Mouse (Mus musculus) forebrain, embryonic 16.5 days (tissue): ENCODE measurements around the gene Rph3al. TPM values are rescaled to one million over a fixed set of nuclear protein-coding genes. Genes with fewer than 3 reads are reported as not detected.

Experiments
- ATAC-seq: fragments of 200-750 bp; cut with Nextera tagmentation; 2 replicates; pipeline ENCODE4 v1.8.0; 2017; ENCODE audit warnings: mild to moderate bottlenecking, moderate library complexity
- H3K27ac ChIP-seq: fragments of 300-500 bp; sonication (generic); 2 replicates; pipeline ENCODE4 v1.5.1; 2014; ENCODE audit warnings: low read length, control low read depth
- H3K27me3 ChIP-seq: fragments of 300-500 bp; sonication (generic); replicated peaks from 2 replicates; pipeline ENCODE4 v1.6.1; 2014; ENCODE audit warnings: low read length; ENCODE audit not compliant: control insufficient read depth, insufficient read depth
- H3K36me3 ChIP-seq: fragments of 300-500 bp; sonication (generic); 2 replicates; pipeline ENCODE4 v1.6.1; 2014; ENCODE audit not compliant: control insufficient read depth, insufficient read depth
- H3K4me1 ChIP-seq: fragments of 300-500 bp; sonication (generic); replicated peaks from 2 replicates; pipeline ENCODE4 v1.6.1; 2014; ENCODE audit warnings: low read length; ENCODE audit not compliant: control insufficient read depth, insufficient read depth
- H3K4me2 ChIP-seq: fragments of 300-500 bp; sonication (generic); 2 replicates; pipeline ENCODE4 v1.6.1; 2014; ENCODE audit warnings: mild to moderate bottlenecking, low read length, control low read depth
- H3K4me3 ChIP-seq: fragments of 300-500 bp; sonication (generic); replicated peaks from 2 replicates; pipeline ENCODE4 v1.5.1; 2014; ENCODE audit warnings: mild to moderate bottlenecking, low read length, control low read depth
- H3K9ac ChIP-seq: fragments of 300-500 bp; sonication (generic); replicated peaks from 2 replicates; pipeline ENCODE4 v1.6.1; 2014; ENCODE audit warnings: low read depth, low read length, control low read depth
- H3K9me3 ChIP-seq: fragments of 300-500 bp; sonication (generic); 2 replicates; pipeline ENCODE4 v1.6.1; 2016; ENCODE audit warnings: low read length; ENCODE audit not compliant: control insufficient read depth
- WGBS: fragments of 180-500 bp; shearing (Covaris S2); extraction: QIAGEN DNeasy Blood & Tissue Kit; methylation state at CpG from one replicate; pipeline ENCODE4 v1.1.7; 2014; 5-methylcytosine and 5-hydroxymethylcytosine counted together
- polyA plus RNA-seq: library from polyadenylated mRNA; unstranded; fragments of >200 nt; fragmentation: Nextera tagmentation; extraction: Ambion mirVana; gene quantifications from 2 replicates; pipeline ENCODE4 v1.2.1, GENCODE M21; 2015

The Rph3al gene
- polyA plus RNA-seq, 1 experiment from 2014 or later = 2.0 TPM

- Histone ChIP-seq H3K9me3 (no peaks in the 10 kb centered on the region), H3K36me3 (no peaks in the 10 kb centered on the region), H3K27me3 (no peaks in the 10 kb centered on the region), H3K9ac (no peak overlapping the region), H3K4me1 (no peaks in the 10 kb centered on the region), H3K27ac (no peak overlapping the region), H3K4me2 (no peak overlapping the region), H3K4me3 (no peak overlapping the region)
- 65% methylated on average over 7 of the region's 7 CpGs for WGBS
- ATAC-seq = no peak
These were observed 136.3 kb downstream of the Rph3al start for GRCm38 (mm10) chr11:75801771-75802550.

DNA sequence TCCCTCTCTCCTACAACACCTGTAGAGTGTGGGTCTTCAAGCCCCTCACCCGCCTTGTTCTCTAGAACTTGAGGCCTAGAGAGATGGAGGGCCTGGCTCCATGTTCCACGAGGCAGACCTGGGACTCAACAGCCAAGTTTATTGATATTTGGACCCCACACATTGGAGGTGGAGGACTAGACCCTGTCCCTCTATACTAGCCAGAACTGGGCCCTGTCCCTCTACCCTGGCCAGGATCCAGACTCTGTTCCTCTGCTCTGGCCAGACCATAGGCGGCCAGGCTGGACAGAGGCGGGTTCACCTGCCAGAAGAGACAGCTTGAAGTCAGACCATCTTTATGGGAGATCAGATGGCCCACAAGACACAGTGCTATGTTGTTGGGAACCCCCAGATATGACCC lies 136.9 kb downstream of the Rph3al start:
- Histone ChIP-seq H3K27ac (no peak overlapping the region), H3K4me2 (no peak overlapping the region), H3K4me1 (no peaks in the 10 kb centered on the region), H3K9ac (no peak overlapping the region), H3K36me3 (no peaks in the 10 kb centered on the region), H3K27me3 (peaks cover 5% of the 10 kb centered on the region), H3K4me3 (no peak overlapping the region), H3K9me3 (no peaks in the 10 kb centered on the region)
- ATAC-seq = no peak
- 81% methylated on average over 4 of the region's 4 CpGs for WGBS

GRCm38 (mm10) chr11:75796536-75797246 lies 141.5 kb downstream of the Rph3al start:
- Histone ChIP-seq H3K4me3 (peak overlapping the region; percentile 58), H3K4me2 (peak overlapping the region; percentile 61; the same call in 1 of the 2 replicates), H3K9ac (no peak overlapping the region), H3K9me3 (no peaks in the 10 kb centered on the region), H3K36me3 (no peaks in the 10 kb centered on the region), H3K27ac (no peak overlapping the region), H3K27me3 (peaks cover 26% of the 10 kb centered on the region), H3K4me1 (peaks cover 8% of the 10 kb centered on the region)
- no peak for ATAC-seq
- WGBS = 72% methylated on average over 13 of the region's 13 CpGs

- H3K27ac ChIP-seq = no peak within 1 kb of the TSS
- peak; percentile 95 for ATAC-seq
- peaks cover 26% of the 10 kb centered on the region for H3K27me3 ChIP-seq
- 5% methylated on average over 30 of the region's 37 CpGs for WGBS
- H3K9ac ChIP-seq = peak within 1 kb of the TSS; percentile 57
- peak within 1 kb of the TSS; percentile 58 for H3K4me3 ChIP-seq
- H3K36me3 ChIP-seq = no peaks in the 10 kb centered on the region
- H3K4me1 ChIP-seq = peaks cover 8% of the 10 kb centered on the region
- peak within 1 kb of the TSS; percentile 61 for H3K4me2 ChIP-seq
- H3K9me3 ChIP-seq = no peaks in the 10 kb centered on the region
These were observed 142.2 kb downstream of the Rph3al start, which contains the start of gene Doc2b for GRCm38 (mm10) chr11:75796029-75796445. Gene Doc2b (minus strand): TSS chr11:75796049.

DNA sequence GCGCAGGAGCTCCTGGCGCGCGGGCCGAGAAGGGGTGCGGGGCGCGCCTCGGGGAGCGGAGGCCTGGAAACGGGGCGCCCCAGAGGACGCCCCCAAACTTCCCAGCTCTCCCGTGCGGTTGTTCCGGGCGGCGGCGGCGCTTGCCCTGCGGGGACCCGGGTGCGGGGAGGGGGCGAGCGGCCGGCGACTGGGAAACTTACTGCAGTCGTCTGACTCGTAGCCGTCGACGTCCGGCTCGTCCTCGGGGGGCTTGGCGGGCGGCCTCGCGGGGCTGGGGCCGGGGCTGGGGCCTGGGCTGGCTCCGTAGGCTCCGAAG lies 142.9 kb downstream of the Rph3al start:
- WGBS = 2% methylated on average over 27 of the region's 42 CpGs
- H3K27ac ChIP-seq = no peak overlapping the region
- peak overlapping the region; percentile 58 for H3K4me3 ChIP-seq
- H3K36me3 ChIP-seq = no peaks in the 10 kb centered on the region
- no peaks in the 10 kb centered on the region for H3K9me3 ChIP-seq
- H3K4me2 ChIP-seq = peak overlapping the region; percentile 61
- peaks cover 8% of the 10 kb centered on the region for H3K4me1 ChIP-seq
- H3K27me3 ChIP-seq = peaks cover 26% of the 10 kb centered on the region
- peak; percentile 16; the same call in 1 of the 2 replicates for ATAC-seq
- H3K9ac ChIP-seq = peak overlapping the region; percentile 57

- no peak for ATAC-seq
- Histone ChIP-seq H3K36me3 (no peaks in the 10 kb centered on the region), H3K4me2 (peak overlapping the region; percentile 61), H3K9ac (peak overlapping the region; percentile 57), H3K27ac (no peak overlapping the region), H3K4me3 (peak overlapping the region; percentile 58), H3K9me3 (no peaks in the 10 kb centered on the region), H3K4me1 (peaks cover 8% of the 10 kb centered on the region), H3K27me3 (peaks cover 26% of the 10 kb centered on the region)
- WGBS = 6% methylated on average over 37 of the region's 45 CpGs
These were observed 143.5 kb downstream of the Rph3al start for GRCm38 (mm10) chr11:75794602-75795320.

DNA sequence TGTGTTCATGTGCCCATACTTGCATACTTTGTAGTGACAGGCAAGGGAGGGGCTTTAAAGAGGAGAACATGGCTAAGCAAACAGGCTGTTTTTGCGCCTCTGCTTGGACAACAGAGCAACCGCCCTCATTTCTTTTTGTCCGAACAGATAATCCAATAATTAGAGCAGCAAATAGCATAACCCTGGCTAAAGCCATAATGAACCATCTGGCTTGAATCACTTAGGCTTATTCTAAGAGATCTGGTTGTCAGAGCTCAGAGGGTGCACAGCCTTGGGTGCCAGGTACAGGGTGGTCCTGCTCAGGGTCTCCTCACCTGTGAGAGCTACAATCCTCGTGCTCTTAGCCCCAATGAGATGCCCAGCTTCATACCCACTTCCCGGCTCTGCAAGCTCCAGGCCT lies 144.9 kb downstream of the Rph3al start:
- Histone ChIP-seq H3K27me3 (peaks cover 26% of the 10 kb centered on the region), H3K4me2 (no peak overlapping the region), H3K4me3 (no peak overlapping the region), H3K9me3 (no peaks in the 10 kb centered on the region), H3K36me3 (no peaks in the 10 kb centered on the region), H3K9ac (no peak overlapping the region), H3K4me1 (peaks cover 8% of the 10 kb centered on the region), H3K27ac (no peak overlapping the region)
- WGBS = 56% methylated on average over 5 of the region's 5 CpGs
- no peak for ATAC-seq

GRCm38 (mm10) chr11:75792535-75792934 lies 145.7 kb downstream of the Rph3al start:
- no peak overlapping the region for H3K4me3 ChIP-seq
- WGBS = 71% methylated on average over 5 of the region's 5 CpGs
- no peaks in the 10 kb centered on the region for H3K9me3 ChIP-seq
- ATAC-seq = no peak
- H3K27ac ChIP-seq = no peak overlapping the region
- H3K9ac ChIP-seq = no peak overlapping the region
- H3K27me3 ChIP-seq = peaks cover 26% of the 10 kb centered on the region
- H3K4me2 ChIP-seq = no peak overlapping the region
- no peaks in the 10 kb centered on the region for H3K36me3 ChIP-seq
- peaks cover 8% of the 10 kb centered on the region for H3K4me1 ChIP-seq

- H3K9me3 ChIP-seq = no peaks in the 10 kb centered on the region
- H3K27ac ChIP-seq = no peak overlapping the region
- ATAC-seq = no peak
- no peaks in the 10 kb centered on the region for H3K36me3 ChIP-seq
- 78% methylated on average over 8 of the region's 8 CpGs for WGBS
- H3K27me3 ChIP-seq = no peaks in the 10 kb centered on the region
- H3K4me3 ChIP-seq = no peak overlapping the region
- H3K9ac ChIP-seq = no peak overlapping the region
- H3K4me2 ChIP-seq = no peak overlapping the region
- no peaks in the 10 kb centered on the region for H3K4me1 ChIP-seq
These were observed 152.3 kb downstream of the Rph3al start for GRCm38 (mm10) chr11:75785897-75786296.
